In genomic region chr3:87944838-87945600, GRCm38 (mm10) we compare ENCODE assay signal across 10 mouse cellular contexts. TPM values are rescaled to one million over a fixed set of nuclear protein-coding genes. Genes with fewer than 3 reads are reported as not detected.
DNase-seq lines count a peak whose midpoint lies in the region; ATAC-seq lines count a peak whose summit lies in the region.
"Had no signal": no experiment of that assay in that cellular context is flagged by ENCODE, and none has a peak within 500 bp of the region (broad histone marks: within the 10 kb centered on the region; RNA-seq: fewer than 3 reads in every experiment).

No protein-coding gene starts in this region.

- H3K9me3 ChIP-seq in lung, embryonic 15.5 days = no peaks in the 10 kb centered on the region
- H3K9me3 ChIP-seq in embryonic facial prominence, embryonic 15.5 days (replicated peaks) = no peaks in the 10 kb centered on the region
- no peaks in the 10 kb centered on the region; the same call in 1 of the 2 replicates for H3K9me3 ChIP-seq in liver, embryonic 11.5 days (ENCODE audit: control insufficient read depth, low read length)

- 27% methylated on average over 4 of the region's 4 CpGs for WGBS in lung, embryonic 15.5 days
- WGBS in embryonic facial prominence, embryonic 15.5 days = 1% methylated on average over 4 of the region's 4 CpGs
- WGBS in liver, embryonic 11.5 days = 37% methylated on average over 4 of the region's 4 CpGs

- no peak overlapping the region for H3K4me2 ChIP-seq in lung, embryonic 15.5 days
- H3K4me2 ChIP-seq in embryonic facial prominence, embryonic 15.5 days (replicated peaks) = 0 out of 2 replicates have a peak overlapping the region, but pooled peaks have one; percentile 0
- H3K4me2 ChIP-seq in liver, embryonic 11.5 days = no peak overlapping the region

- H3K4me1 ChIP-seq in lung, embryonic 15.5 days = peaks cover 46% of the 10 kb centered on the region
- peaks cover 60% of the 10 kb centered on the region for H3K4me1 ChIP-seq in embryonic facial prominence, embryonic 15.5 days
- H3K4me1 ChIP-seq in liver, embryonic 11.5 days (replicated peaks; ENCODE audit: control insufficient read depth, insufficient read depth, low read length) = peaks cover 34% of the 10 kb centered on the region

- no peak overlapping the region for H3K4me3 ChIP-seq in lung, embryonic 15.5 days
- H3K4me3 ChIP-seq in embryonic facial prominence, embryonic 15.5 days (replicated peaks) = no peak overlapping the region
- H3K4me3 ChIP-seq in liver, embryonic 11.5 days (ENCODE audit: low read depth, low read length) = no peak overlapping the region

- H3K27ac ChIP-seq in lung, embryonic 15.5 days = peak overlapping the region; percentile 24; the same call in 1 of the 2 replicates
- H3K27ac ChIP-seq in embryonic facial prominence, embryonic 15.5 days (replicated peaks) = peak overlapping the region; percentile 91
- H3K27ac ChIP-seq in liver, embryonic 11.5 days (ENCODE audit: low read depth, low read length) = no peak overlapping the region

- no peak for DNase-seq in lung, postnatal 14 days
- DNase-seq in heart, postnatal 4 days = peak; percentile 34
- peak; percentile 64 for DNase-seq in retina, embryonic 14.5 days (ENCODE audit: low spot score)
- no peak for DNase-seq in liver, embryonic 11.5 days (ENCODE audit: low spot score)
- DNase-seq in adrenal gland, postnatal 36 days = no peak
- DNase-seq: cerebellum, adult 18-20 months; thymus, postnatal 4 days had no signal

- H3K27me3 ChIP-seq in lung, embryonic 15.5 days = peaks cover 19% of the 10 kb centered on the region; the same call in 1 of the 2 replicates
- no peaks in the 10 kb centered on the region for H3K27me3 ChIP-seq in embryonic facial prominence, embryonic 15.5 days
- H3K27me3 ChIP-seq in liver, embryonic 11.5 days (replicated peaks; ENCODE audit: control insufficient read depth, insufficient read depth, low read length) = peaks cover 56% of the 10 kb centered on the region

- no peak overlapping the region for H3K9ac ChIP-seq in lung, embryonic 15.5 days
- H3K9ac ChIP-seq in embryonic facial prominence, embryonic 15.5 days = 0 out of 2 replicates have a peak overlapping the region, but pooled peaks have one; percentile 6
- H3K9ac ChIP-seq in liver, embryonic 11.5 days (ENCODE audit: low read depth, low read length) = no peak overlapping the region

- peaks cover 24% of the 10 kb centered on the region for H3K36me3 ChIP-seq in lung, embryonic 15.5 days
- peaks cover 28% of the 10 kb centered on the region for H3K36me3 ChIP-seq in embryonic facial prominence, embryonic 15.5 days
- H3K36me3 ChIP-seq in liver, embryonic 11.5 days (ENCODE audit: control insufficient read depth, insufficient read depth, low read length) = peaks cover 19% of the 10 kb centered on the region

- peak; percentile 66; the same call in 1 of the 2 replicates for ATAC-seq in lung, embryonic 15.5 days (ENCODE audit: borderline replicate concordance, extremely low read depth, low FRiP score, low TSS enrichment)
- peak; percentile 76 for ATAC-seq in embryonic facial prominence, embryonic 15.5 days (ENCODE audit: insufficient number of reproducible peaks, low FRiP score, low TSS enrichment, low read depth)
- ATAC-seq in megakaryocyte progenitor cell, adult 5-6 weeks (replicated peaks; ENCODE audit: poor library complexity) = no peak
- ATAC-seq in liver, embryonic 11.5 days (replicated peaks; ENCODE audit: low FRiP score) = no peak

RNA-seq across cellular contexts. Expression of gene Crabp2, which starts 3.4 kb away (rescaled TPM):
- polyA plus RNA-seq in lung, embryonic 15.5 days (2015; fragmentation: Nextera tagmentation; extraction: Ambion mirVana) = 8.1 and 10.4 TPM in 2 replicates
- polyA plus RNA-seq in embryonic facial prominence, embryonic 15.5 days (2015; fragmentation: Nextera tagmentation; extraction: Ambion mirVana) = 200 and 206 TPM in 2 replicates
- total RNA-seq in heart, postnatal 4 days (2021) = 1 to 10 TPM in 1 of 2 experiments, under 1 TPM in 1; 0.91 to 1.0 TPM
- total RNA-seq in megakaryocyte progenitor cell, adult 5-6 weeks (2015) = not detected in 2 replicates
- not detected in 2 replicates for total RNA-seq in megakaryocyte progenitor cell, adult 5-6 weeks (2017)
- 24.9 and 29.9 TPM in 2 replicates for polyA plus RNA-seq in liver, embryonic 11.5 days (2014; fragmentation: Nextera tagmentation; extraction: Ambion mirVana)
- under 1 TPM in 1 of 2 experiments, not detected in 1; 0.33 TPM for total RNA-seq in adrenal gland, postnatal 36 days (2021)

RNA-seq across cellular contexts. Expression of gene Rrnad1, which starts 14.5 kb away (rescaled TPM):
- polyA plus RNA-seq in lung, embryonic 15.5 days (2015; fragmentation: Nextera tagmentation; extraction: Ambion mirVana) = 18.3 and 18.5 TPM in 2 replicates
- polyA plus RNA-seq in embryonic facial prominence, embryonic 15.5 days (2015; fragmentation: Nextera tagmentation; extraction: Ambion mirVana) = 19.8 and 22.4 TPM in 2 replicates
- total RNA-seq in heart, postnatal 4 days (2021) = 1 to 10 TPM; 7.7 to 8.9 TPM
- 10.3 and 11.1 TPM in 2 replicates for total RNA-seq in megakaryocyte progenitor cell, adult 5-6 weeks (2015)
- 13.2 and 16.2 TPM in 2 replicates for total RNA-seq in megakaryocyte progenitor cell, adult 5-6 weeks (2017)
- 17.5 and 18.8 TPM in 2 replicates for polyA plus RNA-seq in liver, embryonic 11.5 days (2014; fragmentation: Nextera tagmentation; extraction: Ambion mirVana)
- total RNA-seq in adrenal gland, postnatal 36 days (2021) = 10 to 100 TPM; 14.3 to 16.1 TPM

RNA-seq across cellular contexts. Expression of gene Isg20l2, which starts 14.9 kb away (rescaled TPM):
- 60.1 and 63.0 TPM in 2 replicates for polyA plus RNA-seq in lung, embryonic 15.5 days (2015; fragmentation: Nextera tagmentation; extraction: Ambion mirVana)
- 54.5 and 56.2 TPM in 2 replicates for polyA plus RNA-seq in embryonic facial prominence, embryonic 15.5 days (2015; fragmentation: Nextera tagmentation; extraction: Ambion mirVana)
- total RNA-seq in heart, postnatal 4 days (2021) = 10 to 100 TPM; 20.1 to 21.2 TPM
- total RNA-seq in megakaryocyte progenitor cell, adult 5-6 weeks (2015) = 45.2 and 51.0 TPM in 2 replicates
- total RNA-seq in megakaryocyte progenitor cell, adult 5-6 weeks (2017) = 41.1 and 51.0 TPM in 2 replicates
- 66.9 and 68.1 TPM in 2 replicates for polyA plus RNA-seq in liver, embryonic 11.5 days (2014; fragmentation: Nextera tagmentation; extraction: Ambion mirVana)
- 10 to 100 TPM; 20.7 to 22.0 TPM for total RNA-seq in adrenal gland, postnatal 36 days (2021)

RNA-seq across cellular contexts. Expression of gene Mrpl24, which starts 25.7 kb away (rescaled TPM):
- polyA plus RNA-seq in lung, embryonic 15.5 days (2015; fragmentation: Nextera tagmentation; extraction: Ambion mirVana) = 70.5 and 70.9 TPM in 2 replicates
- polyA plus RNA-seq in embryonic facial prominence, embryonic 15.5 days (2015; fragmentation: Nextera tagmentation; extraction: Ambion mirVana) = 75.4 and 78.9 TPM in 2 replicates
- total RNA-seq in heart, postnatal 4 days (2021) = 10 to 100 TPM; 68.2 to 68.9 TPM
- total RNA-seq in megakaryocyte progenitor cell, adult 5-6 weeks (2015) = 157 and 195 TPM in 2 replicates
- total RNA-seq in megakaryocyte progenitor cell, adult 5-6 weeks (2017) = 119 and 137 TPM in 2 replicates
- 95.7 and 97.5 TPM in 2 replicates for polyA plus RNA-seq in liver, embryonic 11.5 days (2014; fragmentation: Nextera tagmentation; extraction: Ambion mirVana)
- total RNA-seq in adrenal gland, postnatal 36 days (2021) = 100 to 1,000 TPM; 116 to 130 TPM

RNA-seq across cellular contexts. Expression of gene Nes, which starts 25.9 kb away (rescaled TPM):
- 30.1 and 32.4 TPM in 2 replicates for polyA plus RNA-seq in lung, embryonic 15.5 days (2015; fragmentation: Nextera tagmentation; extraction: Ambion mirVana)
- 41.9 and 57.3 TPM in 2 replicates for polyA plus RNA-seq in embryonic facial prominence, embryonic 15.5 days (2015; fragmentation: Nextera tagmentation; extraction: Ambion mirVana)
- total RNA-seq in heart, postnatal 4 days (2021) = 10 to 100 TPM; 66.5 to 70.4 TPM
- total RNA-seq in megakaryocyte progenitor cell, adult 5-6 weeks (2015) = 0.02 TPM in 1 of 2 replicates, not detected in the other
- 0.20 TPM in 1 of 2 replicates, not detected in the other for total RNA-seq in megakaryocyte progenitor cell, adult 5-6 weeks (2017)
- 4.9 and 5.8 TPM in 2 replicates for polyA plus RNA-seq in liver, embryonic 11.5 days (2014; fragmentation: Nextera tagmentation; extraction: Ambion mirVana)
- 10 to 100 TPM in 1 of 2 experiments, 1 to 10 TPM in 1; 8.8 to 13.3 TPM for total RNA-seq in adrenal gland, postnatal 36 days (2021)

Comparison
In these comparisons a context has a peak if more than half of its experiments do, and no peak if none do; other contexts are left out.
1. ATAC-seq: peak in lung, embryonic 15.5 days (single experiment) and embryonic facial prominence, embryonic 15.5 days (single experiment); none in megakaryocyte progenitor cell, adult 5-6 weeks (single experiment) and liver, embryonic 11.5 days (single experiment).
2. DNase-seq: peak in heart, postnatal 4 days (single experiment) and retina, embryonic 14.5 days (single experiment); none in lung, postnatal 14 days (single experiment), liver, embryonic 11.5 days (single experiment) and adrenal gland, postnatal 36 days (0 of 2).